Mouse (Mus musculus): ENCODE results near the gene Gm28308. TPM values are rescaled to one million over a fixed set of nuclear protein-coding genes. Genes with fewer than 3 reads are reported as not detected.

Gm28308 gene
- polyA plus RNA-seq, 1 experiment from 2014 or later = not detected

GRCm38 (mm10) chr6:52150401-52150966 lies 62.7 kb downstream of the Gm28308 start:
- H3K27ac ChIP-seq (replicated peaks) = no peak overlapping the region
- H3K9me3 ChIP-seq = no peaks in the 10 kb centered on the region
- no peak overlapping the region for H3K4me3 ChIP-seq
- 3% methylated on average over 16 of the region's 16 CpGs for WGBS
- peak; percentile 62 for DNase-seq (ENCODE audit: low spot score)
- H3K36me3 ChIP-seq (replicated peaks) = no peaks in the 10 kb centered on the region
- peaks cover 100% of the 10 kb centered on the region for H3K27me3 ChIP-seq (replicated peaks; ENCODE audit: low read depth, poor library complexity, severe bottlenecking)
- peaks cover 5% of the 10 kb centered on the region; the same call in 1 of the 2 replicates for H3K4me1 ChIP-seq

- H3K36me3 ChIP-seq (replicated peaks) = no peaks in the 10 kb centered on the region
- H3K4me3 ChIP-seq = no peak overlapping the region
- DNase-seq (ENCODE audit: low spot score) = no peak
- 94% methylated on average over 5 of the region's 5 CpGs for WGBS
- 0 out of 2 replicates have a peak, but pooled peaks cover 3% of the 10 kb centered on the region for H3K27me3 ChIP-seq (replicated peaks; ENCODE audit: low read depth, poor library complexity, severe bottlenecking)
- H3K4me1 ChIP-seq = peaks cover 8% of the 10 kb centered on the region
- no peaks in the 10 kb centered on the region for H3K9me3 ChIP-seq
- H3K27ac ChIP-seq (replicated peaks) = no peak overlapping the region
Measured at GRCm38 (mm10) chr6:52139115-52139514, 74.0 kb downstream of the Gm28308 start.

- no peaks in the 10 kb centered on the region for H3K36me3 ChIP-seq (replicated peaks)
- H3K27me3 ChIP-seq (replicated peaks; ENCODE audit: low read depth, poor library complexity, severe bottlenecking) = 0 out of 2 replicates have a peak, but pooled peaks cover 3% of the 10 kb centered on the region
- 71% methylated on average over 10 of the region's 10 CpGs for WGBS
- H3K27ac ChIP-seq (replicated peaks) = no peak overlapping the region
- H3K4me1 ChIP-seq = peaks cover 8% of the 10 kb centered on the region
- H3K9me3 ChIP-seq = no peaks in the 10 kb centered on the region
- DNase-seq (ENCODE audit: low spot score) = no peak
- no peak overlapping the region for H3K4me3 ChIP-seq
Measured at GRCm38 (mm10) chr6:52138576-52138975, 74.6 kb downstream of the Gm28308 start.

- 72% methylated on average over 9 of the region's 9 CpGs for WGBS
- no peak overlapping the region for H3K27ac ChIP-seq (replicated peaks)
- DNase-seq (ENCODE audit: low spot score) = peak; percentile 38
- H3K4me3 ChIP-seq = no peak overlapping the region
- H3K4me1 ChIP-seq = peaks cover 8% of the 10 kb centered on the region
- no peaks in the 10 kb centered on the region for H3K9me3 ChIP-seq
- H3K36me3 ChIP-seq (replicated peaks) = no peaks in the 10 kb centered on the region
- H3K27me3 ChIP-seq (replicated peaks; ENCODE audit: low read depth, poor library complexity, severe bottlenecking) = 0 out of 2 replicates have a peak, but pooled peaks cover 3% of the 10 kb centered on the region
Measured at GRCm38 (mm10) chr6:52137841-52138535, 75.2 kb downstream of the Gm28308 start.

DNA sequence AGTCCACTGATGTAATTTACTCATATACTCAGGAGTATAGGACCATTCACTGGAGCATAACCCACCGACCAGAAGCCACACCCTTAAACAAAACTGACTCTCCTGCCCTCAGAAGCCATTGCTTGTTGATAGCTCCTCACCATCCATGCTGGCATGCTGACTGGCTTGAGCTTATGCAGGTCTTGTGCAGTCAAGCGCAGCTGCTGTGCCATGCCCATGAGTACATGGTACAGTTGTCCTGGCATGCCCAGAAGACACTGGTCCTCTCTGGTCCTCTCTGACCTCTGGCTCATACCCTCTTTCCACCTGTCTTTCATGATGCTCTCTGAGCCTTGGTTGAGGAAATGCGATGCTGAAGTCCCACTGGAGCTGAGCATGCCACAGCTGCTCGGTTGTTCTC lies 89.5 kb downstream of the Gm28308 start:
- 85% methylated on average over 4 of the region's 4 CpGs for WGBS
- 0 out of 2 replicates have a peak, but pooled peaks cover 5% of the 10 kb centered on the region for H3K9me3 ChIP-seq

DNA sequence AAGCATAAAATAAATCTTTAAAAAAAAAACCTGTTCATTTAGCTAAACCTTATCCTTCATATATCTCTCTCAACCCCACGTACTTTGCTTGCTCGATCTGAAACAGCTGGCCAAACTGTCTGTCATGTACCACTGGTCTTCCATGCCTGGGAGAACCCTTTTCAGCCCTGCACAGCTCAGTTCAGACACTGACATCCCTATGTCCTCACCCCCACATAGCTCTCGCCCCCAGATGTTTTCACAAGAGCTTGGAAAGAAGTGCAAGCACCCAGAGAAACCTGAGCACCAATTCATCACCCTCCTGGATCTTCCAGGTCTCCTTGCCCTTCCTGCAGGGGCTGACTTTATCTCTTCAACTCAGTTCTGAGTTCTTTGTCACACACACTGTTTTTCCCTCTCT lies 92.0 kb downstream of the Gm28308 start:
- peaks cover 14% of the 10 kb centered on the region for H3K4me1 ChIP-seq
- peaks cover 26% of the 10 kb centered on the region for H3K27me3 ChIP-seq (replicated peaks; ENCODE audit: low read depth, poor library complexity, severe bottlenecking)
- WGBS = 64% methylated on average over 3 of the region's 3 CpGs
- no peak overlapping the region for H3K27ac ChIP-seq (replicated peaks)
- no peak for DNase-seq (ENCODE audit: low spot score)
- no peak overlapping the region for H3K4me3 ChIP-seq
- H3K9me3 ChIP-seq = no peaks in the 10 kb centered on the region
- H3K36me3 ChIP-seq (replicated peaks) = no peaks in the 10 kb centered on the region

More for the DNA sequence above, 89.5 kb downstream of the Gm28308 start:
- Histone ChIP-seq H3K36me3 (replicated peaks) (no peaks in the 10 kb centered on the region), H3K27me3 (replicated peaks; ENCODE audit: low read depth, poor library complexity, severe bottlenecking) (peaks cover 21% of the 10 kb centered on the region), H3K27ac (replicated peaks) (no peak overlapping the region), H3K4me3 (no peak overlapping the region), H3K4me1 (peaks cover under 1% of the 10 kb centered on the region; the same call in 1 of the 2 replicates)
- no peak for DNase-seq (ENCODE audit: low spot score)

DNA sequence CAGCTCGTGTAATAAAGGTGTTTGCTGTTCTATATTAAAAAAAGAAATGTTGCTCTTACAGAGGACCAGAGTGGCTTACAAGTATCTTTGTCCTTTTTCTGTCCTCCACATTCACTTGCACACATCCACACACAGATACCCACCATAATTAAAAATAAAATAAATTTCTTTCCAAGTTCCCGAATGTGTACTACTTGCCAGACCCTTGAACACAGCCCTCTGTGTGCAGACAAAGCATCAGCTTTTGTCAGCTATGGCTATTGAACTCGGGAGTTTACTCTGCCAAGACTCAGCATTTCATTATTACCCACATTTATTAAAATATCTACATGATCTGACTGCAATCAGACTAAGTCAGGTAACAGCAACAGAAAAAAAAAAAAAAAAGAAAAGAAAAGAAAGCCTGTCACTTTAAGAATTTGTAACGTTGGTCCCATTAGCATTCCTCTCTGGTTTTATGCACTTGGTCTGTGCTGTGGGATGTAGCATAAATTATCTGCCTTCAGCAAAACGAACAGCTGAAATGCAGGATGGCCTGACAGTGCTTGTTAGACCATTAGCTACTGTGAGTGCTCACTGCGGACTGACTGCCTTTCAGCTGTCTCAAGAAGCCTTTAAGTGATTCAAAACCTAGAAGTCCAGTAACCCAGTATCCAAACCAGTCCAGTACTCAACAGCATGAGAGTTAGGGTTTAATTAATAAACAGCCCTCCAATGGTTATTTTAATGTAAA lies 94.1 kb downstream of the Gm28308 start:
- 46% methylated on average over 6 of the region's 6 CpGs for WGBS
- H3K27me3 ChIP-seq (replicated peaks; ENCODE audit: low read depth, poor library complexity, severe bottlenecking) = peaks cover 32% of the 10 kb centered on the region
- H3K9me3 ChIP-seq = no peaks in the 10 kb centered on the region
- no peaks in the 10 kb centered on the region for H3K36me3 ChIP-seq (replicated peaks)
- no peak overlapping the region for H3K4me3 ChIP-seq
- no peak for DNase-seq (ENCODE audit: low spot score)
- H3K4me1 ChIP-seq = peaks cover 25% of the 10 kb centered on the region
- no peak overlapping the region for H3K27ac ChIP-seq (replicated peaks)

DNA sequence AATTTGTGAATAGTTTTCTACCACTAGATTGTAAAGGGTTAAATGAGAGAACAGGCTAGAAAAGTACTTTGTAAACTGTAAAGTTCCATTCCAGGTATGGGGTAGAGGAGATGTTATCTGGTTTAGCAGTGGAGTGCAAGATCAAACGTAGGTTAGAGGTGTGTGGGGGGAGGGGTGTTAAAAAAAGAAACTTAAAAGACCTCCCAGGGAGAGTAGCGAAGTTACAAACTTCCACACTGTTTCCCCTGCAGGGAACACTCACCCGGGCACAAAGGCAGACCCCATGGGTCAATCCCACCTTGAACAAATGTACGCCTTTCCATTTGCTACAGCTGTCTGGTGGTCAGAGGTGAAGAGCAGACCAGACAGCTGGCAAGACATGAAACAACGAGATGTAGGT lies 97.2 kb downstream of the Gm28308 start:
- WGBS = 12% methylated on average over 5 of the region's 5 CpGs
- DNase-seq (ENCODE audit: low spot score) = peak; percentile 33
- Histone ChIP-seq H3K36me3 (replicated peaks) (no peaks in the 10 kb centered on the region), H3K4me1 (peaks cover 28% of the 10 kb centered on the region), H3K9me3 (no peaks in the 10 kb centered on the region), H3K27me3 (replicated peaks; ENCODE audit: low read depth, poor library complexity, severe bottlenecking) (peaks cover 29% of the 10 kb centered on the region), H3K4me3 (no peak overlapping the region), H3K27ac (replicated peaks) (no peak overlapping the region)

MicroRNAs within 50 kb of the gene (microRNA counts, 519-probe panel; counts per million panel counts)
- 188 counts per million, percentile 57 among the panel's probes with 10 or more counts for microRNA mmu-miR-196b

Small RNA genes within 50 kb of the gene (microRNA-seq; reads per million reads assigned to microRNA genes)
- 86.0 reads per million, percentile 48 among the genes with 10 or more reads in this experiment for gene Mir196b

Other genes with a start within 250 kb of the Gm28308 start
- 8.0 and 11.4 TPM in 2 replicates for gene Skap2, start 200.8 kb downstream of the Gm28308 start, polyA plus RNA-seq (2016; fragmentation: Nextera tagmentation; extraction: Ambion mirVana)
- gene Hoxa1, start 55.0 kb downstream of the Gm28308 start, polyA plus RNA-seq (2016; fragmentation: Nextera tagmentation; extraction: Ambion mirVana) = 0.57 and 0.62 TPM in 2 replicates
- gene Hoxa2, start 48.5 kb downstream of the Gm28308 start, polyA plus RNA-seq (2016; fragmentation: Nextera tagmentation; extraction: Ambion mirVana) = 8.7 and 16.7 TPM in 2 replicates
- gene 5730596B20Rik, start 35.8 kb downstream of the Gm28308 start, polyA plus RNA-seq (2016; fragmentation: Nextera tagmentation; extraction: Ambion mirVana) = 0.12 and 0.64 TPM in 2 replicates
- gene Hoxa4, start 21.6 kb downstream of the Gm28308 start, polyA plus RNA-seq (2016; fragmentation: Nextera tagmentation; extraction: Ambion mirVana) = 0.09 TPM in 1 of 2 replicates, not detected in the other
- gene Hoxa5, start 8.8 kb downstream of the Gm28308 start, polyA plus RNA-seq (2016; fragmentation: Nextera tagmentation; extraction: Ambion mirVana) = 0.23 TPM in 1 of 2 replicates, not detected in the other
- not detected in 2 replicates for gene Hoxa6, start 4.6 kb downstream of the Gm28308 start, polyA plus RNA-seq (2016; fragmentation: Nextera tagmentation; extraction: Ambion mirVana)
- 0.66 and 2.2 TPM in 2 replicates for gene Hoxa3, start within 50 bp of the Gm28308 start, polyA plus RNA-seq (2016; fragmentation: Nextera tagmentation; extraction: Ambion mirVana)
- gene Hoxa7, start 8.5 kb upstream of the Gm28308 start, polyA plus RNA-seq (2016; fragmentation: Nextera tagmentation; extraction: Ambion mirVana) = 0.15 TPM in 1 of 2 replicates, not detected in the other
- not detected in 2 replicates for gene Hoxa9, start 17.8 kb upstream of the Gm28308 start, polyA plus RNA-seq (2016; fragmentation: Nextera tagmentation; extraction: Ambion mirVana)
- not detected in 2 replicates for gene Hoxa10, start 27.5 kb upstream of the Gm28308 start, polyA plus RNA-seq (2016; fragmentation: Nextera tagmentation; extraction: Ambion mirVana)
- not detected in 2 replicates for gene Hoxa11, start 32.5 kb upstream of the Gm28308 start, polyA plus RNA-seq (2016; fragmentation: Nextera tagmentation; extraction: Ambion mirVana)
- gene Hoxa13, start 47.5 kb upstream of the Gm28308 start, polyA plus RNA-seq (2016; fragmentation: Nextera tagmentation; extraction: Ambion mirVana) = not detected in 2 replicates
- gene Evx1, start 100.2 kb upstream of the Gm28308 start, polyA plus RNA-seq (2016; fragmentation: Nextera tagmentation; extraction: Ambion mirVana) = 0.19 and 0.80 TPM in 2 replicates

Data from embryonic facial prominence, embryonic 10.5 days (tissue).